In genomic region chr14:24862171-24862570, GRCm38 (mm10) we compare ENCODE assay signal across 13 mouse cellular contexts.
"Had no signal": no experiment of that assay in that cellular context is flagged by ENCODE, and none has a peak within 500 bp of the region (broad histone marks: within the 10 kb centered on the region; RNA-seq: fewer than 3 reads in every experiment).

No protein-coding gene starts in this region.

- H3K9ac ChIP-seq: limb, embryonic 13.5 days; liver, embryonic 14.5 days; neural tube, embryonic 15.5 days; stomach, embryonic 15.5 days had no signal

- H3K4me2 ChIP-seq: limb, embryonic 13.5 days; neural tube, embryonic 15.5 days; stomach, embryonic 15.5 days had no signal

- H3K4me3 ChIP-seq: limb, embryonic 13.5 days; myocyte; neural tube, embryonic 15.5 days; stomach, embryonic 15.5 days had no signal

- H3K27ac ChIP-seq: limb, embryonic 13.5 days; liver, embryonic 14.5 days; neural tube, embryonic 15.5 days; stomach, embryonic 15.5 days had no signal

- DNase-seq: kidney, adult 8-10 months; kidney, postnatal 14 days; left cerebral cortex, postnatal 4 days; lung, adult 18-20 months; midbrain, embryonic 14.5 days; right cerebral cortex, adult 18-20 months; spleen, adult 18-20 months; thymus, postnatal 4 days had no signal

- H3K27me3 ChIP-seq: limb, embryonic 13.5 days; neural tube, embryonic 15.5 days; stomach, embryonic 15.5 days had no signal

- H3K36me3 ChIP-seq: limb, embryonic 13.5 days; neural tube, embryonic 15.5 days; stomach, embryonic 15.5 days had no signal

- H3K9me3 ChIP-seq: limb, embryonic 13.5 days; neural tube, embryonic 15.5 days; stomach, embryonic 15.5 days had no signal
